29 mouse cellular contexts compared by ENCODE assay signal in the genomic region with DNA sequence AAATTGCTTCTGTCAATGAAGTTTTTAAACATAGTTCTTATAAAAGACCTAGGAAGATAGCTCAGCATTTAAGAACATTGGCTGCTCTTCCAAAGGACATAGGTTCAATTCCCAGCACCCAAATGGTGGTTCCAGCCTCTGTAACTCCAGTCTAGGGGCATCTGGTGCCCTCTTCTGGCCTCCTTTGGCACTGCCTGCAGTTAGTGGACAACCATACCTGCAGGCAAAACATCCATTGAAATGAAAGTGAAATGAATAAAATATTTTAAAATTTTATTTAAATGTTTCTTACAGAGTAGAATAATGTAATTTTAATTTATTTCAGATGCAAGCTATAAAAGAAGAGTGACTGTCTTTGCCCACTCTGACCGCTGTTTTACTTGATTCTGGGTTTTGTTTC. TPM values are rescaled to one million over a fixed set of nuclear protein-coding genes. Genes with fewer than 3 reads are reported as not detected.
DNase-seq lines count a peak whose midpoint lies in the region; ATAC-seq and TF ChIP-seq lines count a peak whose summit lies in the region.
"Had no signal": no experiment of that assay in that cellular context is flagged by ENCODE, and none has a peak within 500 bp of the region (broad histone marks: within the 10 kb centered on the region; RNA-seq: fewer than 3 reads in every experiment).

No protein-coding gene starts in this region.

- no peaks in the 10 kb centered on the region for H3K36me3 ChIP-seq in hindbrain, postnatal 0 days (ENCODE audit: insufficient read depth, low read length)
- no peaks in the 10 kb centered on the region; the same call in 1 of the 2 replicates for H3K36me3 ChIP-seq in hindbrain, embryonic 13.5 days
- H3K36me3 ChIP-seq in lung, embryonic 14.5 days (ENCODE audit: insufficient read depth) = peaks cover 10% of the 10 kb centered on the region
- H3K36me3 ChIP-seq in ES-Bruce4 (ENCODE audit: control insufficient read depth, insufficient read depth, low read length, poor library complexity, severe bottlenecking) = no peaks in the 10 kb centered on the region
- H3K36me3 ChIP-seq: liver, embryonic 13.5 days; midbrain, embryonic 12.5 days had no signal

- H3K4me1 ChIP-seq in hindbrain, postnatal 0 days (ENCODE audit: insufficient read depth, low read length) = no peaks in the 10 kb centered on the region
- peaks cover 22% of the 10 kb centered on the region for H3K4me1 ChIP-seq in hindbrain, embryonic 13.5 days (replicated peaks)
- no peaks in the 10 kb centered on the region for H3K4me1 ChIP-seq in lung, embryonic 14.5 days (ENCODE audit: insufficient read depth)
- H3K4me1 ChIP-seq in ES-Bruce4 (ENCODE audit: control insufficient read depth, insufficient read depth, low read length) = no peaks in the 10 kb centered on the region
- H3K4me1 ChIP-seq: liver, embryonic 13.5 days; lung, embryonic 15.5 days had no signal

- no peak for DNase-seq in hindbrain, postnatal 0 days (ENCODE audit: low spot score)
- no peak for DNase-seq in lung, embryonic 14.5 days
- no peak for DNase-seq in lung, postnatal 4 days
- peak; percentile 42 for DNase-seq in R1 (ENCODE audit: low read depth, low spot score)
- DNase-seq in retina, embryonic 14.5 days (ENCODE audit: low spot score) = no peak
- no peak for DNase-seq in embryo, embryonic 11 days
- DNase-seq: adrenal gland, postnatal 10 days; cerebellum, adult 11 months; cerebellum, postnatal 14 days; forebrain, postnatal 0 days; kidney, postnatal 14 days; liver, embryonic 13.5 days; right cerebral cortex, postnatal 25 days; thymus, postnatal 25 days had no signal

- H3K9me3 ChIP-seq in hindbrain, postnatal 0 days (ENCODE audit: low read length) = no peaks in the 10 kb centered on the region
- H3K9me3 ChIP-seq in hindbrain, embryonic 13.5 days = no peaks in the 10 kb centered on the region
- H3K9me3 ChIP-seq in lung, embryonic 14.5 days (ENCODE audit: low read depth, low read length) = 0 out of 2 replicates have a peak, but pooled peaks cover 4% of the 10 kb centered on the region
- no peaks in the 10 kb centered on the region for H3K9me3 ChIP-seq in ES-Bruce4 (replicated peaks; ENCODE audit: control insufficient read depth, insufficient read depth, low read length, poor library complexity, severe bottlenecking)
- H3K9me3 ChIP-seq: liver, embryonic 13.5 days; lung, embryonic 15.5 days; midbrain, embryonic 12.5 days had no signal

- no peak overlapping the region for H3K27ac ChIP-seq in hindbrain, postnatal 0 days
- H3K27ac ChIP-seq in hindbrain, embryonic 13.5 days = no peak overlapping the region
- no peak overlapping the region for H3K27ac ChIP-seq in lung, embryonic 14.5 days (ENCODE audit: low read depth)
- no peak overlapping the region for H3K27ac ChIP-seq in ES-Bruce4 (ENCODE audit: insufficient read depth, low read length)
- H3K27ac ChIP-seq: heart, embryonic 13.5 days; hindbrain, embryonic 14.5 days; liver, embryonic 13.5 days; lung, embryonic 15.5 days; midbrain, embryonic 12.5 days had no signal

- 100% methylated on average over 1 of the region's 1 CpGs for WGBS in hindbrain, postnatal 0 days
- 90% methylated on average over 1 of the region's 1 CpGs for WGBS in hindbrain, embryonic 13.5 days
- 91% methylated on average over 1 of the region's 1 CpGs for WGBS in lung, embryonic 14.5 days

- no peak for ATAC-seq in hindbrain, postnatal 0 days
- no peak for ATAC-seq in hindbrain, embryonic 13.5 days (ENCODE audit: low FRiP score)
- ATAC-seq in lung, embryonic 14.5 days (ENCODE audit: insufficient read depth) = no peak
- ATAC-seq: activated CD4-positive, CD25-positive, alpha-beta regulatory T cell, adult 4 months; forebrain, postnatal 0 days; intestine, embryonic 16.5 days had no signal

- peak; percentile 26; the same call in 1 of the 2 replicates for TF ChIP-seq CTCF in hindbrain, postnatal 0 days (IDR thresholded peaks at IDR 0.05; ENCODE audit: low read depth)
- TF ChIP-seq CTCF in lung, embryonic 14.5 days (IDR thresholded peaks at IDR 0.05; ENCODE audit: low read depth) = peak; percentile 17; the same call in 1 of the 2 replicates
- TF ChIP-seq CTCF in ES-Bruce4 (IDR thresholded peaks at IDR 0.05; ENCODE audit: low read depth, low read length) = peak; percentile 47

- TF ChIP-seq POLR2A in ES-Bruce4 (IDR thresholded peaks at IDR 0.05; ENCODE audit: insufficient read depth, low read length) = no peak

- H3K4me3 ChIP-seq in hindbrain, postnatal 0 days (ENCODE audit: low read length) = no peak overlapping the region
- H3K4me3 ChIP-seq in hindbrain, embryonic 13.5 days = no peak overlapping the region
- no peak overlapping the region for H3K4me3 ChIP-seq in lung, embryonic 14.5 days (ENCODE audit: low read depth, low read length)
- H3K4me3 ChIP-seq in ES-Bruce4 (ENCODE audit: low read depth, low read length) = no peak overlapping the region
- H3K4me3 ChIP-seq: heart, embryonic 13.5 days; liver, embryonic 13.5 days; lung, embryonic 15.5 days; midbrain, embryonic 12.5 days had no signal

- no peak overlapping the region for H3K4me2 ChIP-seq in hindbrain, postnatal 0 days (ENCODE audit: low read depth, low read length)
- H3K4me2 ChIP-seq in hindbrain, embryonic 13.5 days = no peak overlapping the region
- H3K4me2 ChIP-seq in lung, embryonic 14.5 days = no peak overlapping the region
- H3K4me2 ChIP-seq: heart, embryonic 13.5 days; hindbrain, embryonic 14.5 days; liver, embryonic 13.5 days; lung, embryonic 15.5 days; midbrain, embryonic 12.5 days had no signal

- H3K9ac ChIP-seq in hindbrain, postnatal 0 days (replicated peaks; ENCODE audit: low read length) = no peak overlapping the region
- no peak overlapping the region for H3K9ac ChIP-seq in hindbrain, embryonic 13.5 days
- H3K9ac ChIP-seq in lung, embryonic 14.5 days = no peak overlapping the region
- H3K9ac ChIP-seq in ES-Bruce4 (ENCODE audit: low read depth, poor library complexity, severe bottlenecking) = no peak overlapping the region
- H3K9ac ChIP-seq: forebrain, postnatal 0 days; heart, embryonic 13.5 days; hindbrain, embryonic 14.5 days; liver, embryonic 13.5 days; lung, embryonic 15.5 days; midbrain, embryonic 12.5 days had no signal

- H3K27me3 ChIP-seq in hindbrain, postnatal 0 days (ENCODE audit: insufficient read depth, low read length) = no peaks in the 10 kb centered on the region
- no peaks in the 10 kb centered on the region for H3K27me3 ChIP-seq in hindbrain, embryonic 13.5 days
- no peaks in the 10 kb centered on the region for H3K27me3 ChIP-seq in lung, embryonic 14.5 days (ENCODE audit: insufficient read depth, low read length)
- no peaks in the 10 kb centered on the region for H3K27me3 ChIP-seq in ES-Bruce4 (ENCODE audit: control insufficient read depth, insufficient read depth, low read length, poor library complexity, severe bottlenecking)
- H3K27me3 ChIP-seq: heart, embryonic 13.5 days; liver, embryonic 13.5 days; lung, embryonic 15.5 days; midbrain, embryonic 12.5 days had no signal

- no peak for TF ChIP-seq EP300 in ES-Bruce4 (IDR thresholded peaks at IDR 0.05; ENCODE audit: insufficient read depth, low read depth, low read length)

RNA-seq across cellular contexts. Expression of a gene that starts 36.5 kb away (rescaled TPM):
- 1.0 TPM in 1 of 2 replicates, not detected in the other for total RNA-seq in hindbrain, postnatal 0 days (2014; rRNA removed)
- polyA plus RNA-seq in hindbrain, postnatal 0 days (2015; fragmentation: Nextera tagmentation; extraction: Ambion mirVana) = 0.15 and 0.19 TPM in 2 replicates
- polyA plus RNA-seq in hindbrain, embryonic 13.5 days (2015; fragmentation: Nextera tagmentation; extraction: Ambion mirVana) = 0.08 and 0.14 TPM in 2 replicates
- polyA plus RNA-seq in lung, embryonic 14.5 days (2014; fragmentation: Nextera tagmentation; extraction: Ambion mirVana) = 0.16 and 0.31 TPM in 2 replicates
- 236 and 254 TPM in 2 replicates for polyA plus RNA-seq in ES-Bruce4 (2011; ENCODE audit: insufficient read depth, insufficient read length, low read depth, missing spikeins)
- total RNA-seq: adrenal gland, postnatal 10 days; forebrain, postnatal 0 days; granulocyte monocyte progenitor cell, adult 5-6 weeks; heart, postnatal 25 days; layer of hippocampus, adult 8-10 months; megakaryocyte progenitor cell, adult 5-6 weeks had no signal
- polyA plus RNA-seq: activated CD4-positive, CD25-positive, alpha-beta regulatory T cell, adult 4 months; C2C12; embryonic facial prominence, embryonic 14.5 days; hindbrain, embryonic 14.5 days; liver, embryonic 13.5 days; neural tube, embryonic 14.5 days had no signal

Comparison
In these comparisons a context has a peak if more than half of its experiments do, and no peak if none do; other contexts are left out.
1. RNA of a gene that starts 36.5 kb away (polyA plus RNA-seq): 236 to 254 TPM in ES-Bruce4; 0.15 to 0.19 TPM in hindbrain, postnatal 0 days, 0.16 to 0.31 TPM in lung, embryonic 14.5 days and 0.08 to 0.14 TPM in hindbrain, embryonic 13.5 days; every median in the first group is over 100 times any median in the second.
2. Peak in every context shown above with its lines, with median percentiles within 50 percentile points of each other: CTCF ChIP-seq.